Mouse (Mus musculus) midbrain, embryonic 16.5 days (tissue): ENCODE measurements around the gene Tmem184b. TPM values are rescaled to one million over a fixed set of nuclear protein-coding genes. Genes with fewer than 3 reads are reported as not detected.

Source experiments
- ATAC-seq: fragments of 200-750 bp; cut with Nextera tagmentation; 2 replicates; pipeline ENCODE4 v1.8.0; 2017; ENCODE audit warnings: moderate TSS enrichment
- H3K27ac ChIP-seq: fragments of 300-500 bp; sonication (generic); 2 replicates; pipeline ENCODE4 v1.5.1; 2014; ENCODE audit warnings: mild to moderate bottlenecking, low read length, mixed read lengths
- H3K27me3 ChIP-seq: fragments of 300-500 bp; sonication (generic); 2 replicates; pipeline ENCODE4 v1.6.1; 2014; ENCODE audit warnings: low read depth, low read length, mixed read lengths; ENCODE audit not compliant: control insufficient read depth, insufficient read depth
- H3K36me3 ChIP-seq: fragments of 300-500 bp; sonication (generic); 2 replicates; pipeline ENCODE4 v1.6.1; 2014; ENCODE audit warnings: mild to moderate bottlenecking, low read length, moderate library complexity, mixed read lengths; ENCODE audit not compliant: control insufficient read depth, insufficient read depth
- H3K4me1 ChIP-seq: fragments of 300-500 bp; sonication (generic); 2 replicates; pipeline ENCODE4 v1.6.1; 2014; ENCODE audit warnings: mild to moderate bottlenecking, low read length, mixed read lengths; ENCODE audit not compliant: control insufficient read depth, insufficient read depth
- H3K4me2 ChIP-seq: fragments of 300-500 bp; sonication (generic); 2 replicates; pipeline ENCODE4 v1.6.1; 2014; ENCODE audit warnings: mild to moderate bottlenecking, low read length, mixed read lengths
- H3K4me3 ChIP-seq: fragments of 300-500 bp; sonication (generic); 2 replicates; pipeline ENCODE4 v1.5.1; 2014; ENCODE audit warnings: low read depth, mild to moderate bottlenecking, low read length, moderate library complexity, mixed read lengths
- H3K9ac ChIP-seq: fragments of 300-500 bp; sonication (generic); 2 replicates; pipeline ENCODE4 v1.6.1; 2014; ENCODE audit warnings: low read depth, low read length, mixed read lengths
- H3K9me3 ChIP-seq: fragments of 300-500 bp; sonication (generic); replicated peaks from 2 replicates; pipeline ENCODE4 v1.6.1; 2014; ENCODE audit warnings: mild to moderate bottlenecking, low read length, mixed read lengths; ENCODE audit not compliant: control insufficient read depth, poor library complexity, severe bottlenecking
- WGBS: fragments of 180-500 bp; shearing (Covaris S2); extraction: QIAGEN DNeasy Blood & Tissue Kit; methylation state at CpG from one replicate; pipeline ENCODE4 v1.1.7; 2014; 5-methylcytosine and 5-hydroxymethylcytosine counted together
- polyA plus RNA-seq: library from polyadenylated mRNA; unstranded; fragments of >200 nt; fragmentation: Nextera tagmentation; extraction: Ambion mirVana; gene quantifications from 2 replicates; pipeline ENCODE4 v1.2.1, GENCODE M21; 2015

Gene Tmem184b
- polyA plus RNA-seq, 1 experiment from 2014 or later = 42.5 TPM

GRCm38 (mm10) chr15:79399231-79400052 is 3.9 kb downstream of the Tmem184b start:
- Histone ChIP-seq H3K4me3 (no peak overlapping the region), H3K4me2 (no peak overlapping the region), H3K4me1 (peaks cover 35% of the 10 kb centered on the region), H3K9ac (no peak overlapping the region), H3K27ac (no peak overlapping the region), H3K9me3 (no peaks in the 10 kb centered on the region), H3K36me3 (no peaks in the 10 kb centered on the region), H3K27me3 (no peaks in the 10 kb centered on the region)
- 84% methylated on average over 14 of the region's 14 CpGs for WGBS
- no peak for ATAC-seq

DNA sequence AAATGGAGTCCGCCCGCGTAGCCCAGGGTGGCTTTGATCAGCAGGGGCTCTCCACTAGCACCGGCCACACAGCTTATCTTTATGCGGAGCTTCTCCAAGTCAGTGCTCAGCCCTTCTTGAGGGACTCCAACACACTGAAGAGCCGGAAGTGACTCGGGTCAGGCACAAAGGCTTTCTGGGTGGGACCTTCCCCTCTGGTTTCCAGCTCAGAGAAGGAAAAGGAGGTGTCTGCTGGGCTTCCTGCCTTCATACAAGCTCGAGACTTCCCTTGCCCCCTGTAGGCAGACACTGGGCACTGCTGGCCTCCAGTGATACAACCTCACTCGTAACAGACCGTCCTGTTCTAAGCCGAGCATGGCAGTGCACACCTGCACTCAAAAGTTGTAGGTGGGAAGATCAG is 6.6 kb downstream of the Tmem184b start:
- H3K9ac ChIP-seq = no peak overlapping the region
- 86% methylated on average over 11 of the region's 11 CpGs for WGBS
- peaks cover 25% of the 10 kb centered on the region for H3K4me1 ChIP-seq
- ATAC-seq = no peak
- no peak overlapping the region for H3K4me3 ChIP-seq
- no peaks in the 10 kb centered on the region for H3K27me3 ChIP-seq
- H3K9me3 ChIP-seq = no peaks in the 10 kb centered on the region
- H3K36me3 ChIP-seq = no peaks in the 10 kb centered on the region
- H3K27ac ChIP-seq = no peak overlapping the region
- no peak overlapping the region for H3K4me2 ChIP-seq

GRCm38 (mm10) chr15:79395281-79395680 is 8.1 kb downstream of the Tmem184b start:
- H3K4me1 ChIP-seq = peaks cover 13% of the 10 kb centered on the region
- WGBS = 87% methylated on average over 6 of the region's 6 CpGs
- H3K4me2 ChIP-seq = no peak overlapping the region

GRCm38 (mm10) chr15:79394842-79395241 is 8.5 kb downstream of the Tmem184b start:
- 81% methylated on average over 4 of the region's 4 CpGs for WGBS
- Histone ChIP-seq H3K36me3 (no peaks in the 10 kb centered on the region), H3K4me2 (no peak overlapping the region), H3K27me3 (no peaks in the 10 kb centered on the region), H3K9ac (no peak overlapping the region), H3K4me3 (no peak overlapping the region), H3K9me3 (no peaks in the 10 kb centered on the region), H3K27ac (no peak overlapping the region), H3K4me1 (peaks cover 11% of the 10 kb centered on the region)
- no peak for ATAC-seq

More at GRCm38 (mm10) chr15:79395281-79395680, 8.1 kb downstream of the Tmem184b start:
- no peak for ATAC-seq
- Histone ChIP-seq H3K9ac (no peak overlapping the region), H3K9me3 (no peaks in the 10 kb centered on the region), H3K36me3 (no peaks in the 10 kb centered on the region), H3K4me3 (no peak overlapping the region), H3K27ac (no peak overlapping the region), H3K27me3 (no peaks in the 10 kb centered on the region)

- Histone ChIP-seq H3K27ac (no peak overlapping the region), H3K36me3 (no peaks in the 10 kb centered on the region), H3K4me3 (no peak overlapping the region), H3K27me3 (no peaks in the 10 kb centered on the region), H3K4me1 (peaks cover 7% of the 10 kb centered on the region; the same call in 1 of the 2 replicates), H3K9ac (no peak overlapping the region), H3K4me2 (no peak overlapping the region), H3K9me3 (no peaks in the 10 kb centered on the region)
- WGBS = 82% methylated on average over 6 of the region's 6 CpGs
- ATAC-seq = no peak
Observed at GRCm38 (mm10) chr15:79393101-79393500, 10.3 kb downstream of the Tmem184b start.

- Histone ChIP-seq H3K9ac (no peak overlapping the region), H3K27me3 (no peaks in the 10 kb centered on the region), H3K4me3 (no peak overlapping the region), H3K27ac (no peak overlapping the region), H3K36me3 (no peaks in the 10 kb centered on the region), H3K4me2 (no peak overlapping the region), H3K4me1 (peaks cover 7% of the 10 kb centered on the region; the same call in 1 of the 2 replicates), H3K9me3 (no peaks in the 10 kb centered on the region)
- WGBS = 83% methylated on average over 5 of the region's 5 CpGs
- ATAC-seq = no peak
Observed at GRCm38 (mm10) chr15:79392527-79392926, 10.8 kb downstream of the Tmem184b start.

- no peak overlapping the region for H3K27ac ChIP-seq
- H3K9ac ChIP-seq = no peak overlapping the region
- no peaks in the 10 kb centered on the region for H3K27me3 ChIP-seq
- ATAC-seq = 0 out of 2 replicates have a peak, but pooled peaks have one; percentile 38
- H3K4me1 ChIP-seq = peaks cover 7% of the 10 kb centered on the region; the same call in 1 of the 2 replicates
- no peaks in the 10 kb centered on the region for H3K9me3 ChIP-seq
- H3K4me2 ChIP-seq = no peak overlapping the region
- no peaks in the 10 kb centered on the region for H3K36me3 ChIP-seq
- no peak overlapping the region for H3K4me3 ChIP-seq
- WGBS = 37% methylated on average over 7 of the region's 7 CpGs
Observed at GRCm38 (mm10) chr15:79391447-79392093, 11.8 kb downstream of the Tmem184b start.

DNA sequence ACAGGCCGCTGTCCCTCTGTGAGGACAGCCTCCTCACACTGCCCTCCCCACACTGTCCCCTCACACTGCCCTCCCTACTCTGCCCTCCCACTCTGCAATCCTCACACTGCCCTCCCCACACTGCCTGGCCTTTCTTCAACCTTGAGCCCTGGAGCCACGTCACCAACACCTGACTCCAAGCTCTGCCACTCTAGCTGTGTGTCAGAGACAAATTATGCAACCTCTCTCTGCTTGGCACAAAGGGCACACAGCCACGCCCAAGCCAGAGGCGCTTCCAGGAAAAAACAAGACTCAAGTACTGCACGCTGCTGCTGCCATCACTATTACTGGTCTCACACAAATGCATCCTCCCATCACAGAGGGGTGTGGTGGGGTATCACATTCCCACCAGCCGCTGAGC is 12.9 kb downstream of the Tmem184b start:
- H3K27ac ChIP-seq = no peak overlapping the region
- H3K4me2 ChIP-seq = no peak overlapping the region
- no peaks in the 10 kb centered on the region for H3K36me3 ChIP-seq
- peaks cover 7% of the 10 kb centered on the region; the same call in 1 of the 2 replicates for H3K4me1 ChIP-seq
- H3K27me3 ChIP-seq = no peaks in the 10 kb centered on the region
- no peak; the same call in 1 of the 2 replicates for ATAC-seq
- no peak overlapping the region for H3K4me3 ChIP-seq
- no peaks in the 10 kb centered on the region for H3K9me3 ChIP-seq
- no peak overlapping the region for H3K9ac ChIP-seq
- WGBS = 89% methylated on average over 6 of the region's 6 CpGs

GRCm38 (mm10) chr15:79388171-79388570 is 15.2 kb downstream of the Tmem184b start:
- 87% methylated on average over 6 of the region's 6 CpGs for WGBS
- Histone ChIP-seq H3K27me3 (no peaks in the 10 kb centered on the region), H3K4me2 (no peak overlapping the region), H3K4me3 (no peak overlapping the region), H3K4me1 (peaks cover 7% of the 10 kb centered on the region; the same call in 1 of the 2 replicates), H3K9me3 (no peaks in the 10 kb centered on the region), H3K36me3 (no peaks in the 10 kb centered on the region), H3K27ac (no peak overlapping the region), H3K9ac (no peak overlapping the region)
- ATAC-seq = no peak
